Mouse (Mus musculus): ENCODE measurements around the gene Zbtb48. TPM values are rescaled to one million over a fixed set of nuclear protein-coding genes. Genes with fewer than 3 reads are reported as not detected.

Zbtb48 gene
- polyA plus RNA-seq, 1 experiment: 0.86 TPM

GRCm38 (mm10) chr4:151972221-151972967 is 55.1 kb downstream of the Zbtb48 start:
- Histone ChIP-seq H3K27me3 (ENCODE audit: control insufficient read depth) (no peaks in the 10 kb centered on the region), H3K4me3 (replicated peaks) (no peak overlapping the region), H3K9me3 (ENCODE audit: control insufficient read depth, low read length) (peaks cover 16% of the 10 kb centered on the region), H3K36me3 (ENCODE audit: control insufficient read depth) (peaks cover 99% of the 10 kb centered on the region), H3K4me1 (ENCODE audit: control insufficient read depth) (peaks cover 64% of the 10 kb centered on the region)
- TF ChIP-seq TAL1 (IDR thresholded peaks at IDR 0.05; ENCODE audit: low read length): no peak
- no peak for TF ChIP-seq GATA1 (IDR thresholded peaks at IDR 0.05; ENCODE audit: low read length)

Other genes with a start within 250 kb of the Zbtb48 start
- gene Camta1, start 165.8 kb downstream of the Zbtb48 start, polyA plus RNA-seq (2012): 1.3 and 1.8 TPM in 2 replicates
- 7.6 and 11.2 TPM in 2 replicates for gene Dnajc11, start 94.0 kb downstream of the Zbtb48 start, polyA plus RNA-seq (2012)
- 1.8 and 2.4 TPM in 2 replicates for gene Thap3, start 38.7 kb downstream of the Zbtb48 start, polyA plus RNA-seq (2012)
- 0.99 and 1.0 TPM in 2 replicates for gene Phf13, start 31.4 kb downstream of the Zbtb48 start, polyA plus RNA-seq (2012)
- 0.97 and 1.1 TPM in 2 replicates for gene Klhl21, start 18.9 kb downstream of the Zbtb48 start, polyA plus RNA-seq (2012)
- gene Tas1r1, start 10.9 kb upstream of the Zbtb48 start, polyA plus RNA-seq (2012): not detected in 2 replicates
- gene Nol9, start 11.7 kb upstream of the Zbtb48 start, polyA plus RNA-seq (2012): 0.72 and 0.87 TPM in 2 replicates
- gene Plekhg5, start 44.8 kb upstream of the Zbtb48 start, polyA plus RNA-seq (2012): 9.9 and 10.0 TPM in 2 replicates
- gene Tnfrsf25, start 88.3 kb upstream of the Zbtb48 start, polyA plus RNA-seq (2012): 0.37 and 0.81 TPM in 2 replicates
- gene Espn, start 124.7 kb upstream of the Zbtb48 start, polyA plus RNA-seq (2012): 0.08 and 0.11 TPM in 2 replicates
- gene Hes2, start 131.2 kb upstream of the Zbtb48 start, polyA plus RNA-seq (2012): not detected in 2 replicates
- 0.40 and 0.51 TPM in 2 replicates for gene Acot7, start 150.5 kb upstream of the Zbtb48 start, polyA plus RNA-seq (2012)
- not detected in 2 replicates for gene Gpr153, start 246.6 kb upstream of the Zbtb48 start, polyA plus RNA-seq (2012)